Mouse (Mus musculus): ENCODE data around the gene Rbfox1.

DNA sequence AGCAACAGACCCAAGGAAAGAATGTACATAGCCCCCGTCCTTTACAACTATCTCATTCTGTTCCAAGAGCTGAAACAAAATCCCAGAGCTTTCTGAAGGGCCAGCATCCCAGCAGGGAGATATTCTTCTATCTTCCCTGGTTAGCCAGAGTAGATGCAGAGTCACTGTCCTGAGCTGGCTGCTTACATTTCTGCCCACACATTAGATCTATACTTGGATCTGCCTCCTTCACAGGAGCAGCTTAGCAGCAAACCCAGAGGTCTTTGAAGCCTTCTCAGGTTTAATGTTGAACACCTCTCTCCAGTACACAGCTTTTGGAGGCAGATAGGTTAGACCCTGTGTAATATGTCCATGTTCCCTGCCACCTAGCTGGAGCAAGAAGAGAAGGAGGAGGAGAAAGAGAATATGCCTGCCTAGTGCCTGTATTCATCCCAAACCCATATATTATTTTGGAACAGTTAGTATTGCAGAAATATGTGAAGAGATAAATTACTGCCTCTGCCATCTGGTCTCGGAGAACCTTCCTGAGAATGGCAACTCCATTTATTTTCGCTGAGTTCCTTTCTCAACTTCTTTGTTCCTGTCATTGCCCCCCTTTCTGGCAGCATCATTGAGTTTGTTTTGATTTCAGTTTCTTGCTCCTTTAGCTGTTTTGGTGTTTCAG lies 640.5 kb downstream of the Rbfox1 start:
- TF ChIP-seq CTCF (IDR thresholded peaks at IDR 0.05; ENCODE audit: low read depth, low read length) (no peak), POLR2A (IDR thresholded peaks at IDR 0.05; ENCODE audit: borderline replicate concordance, low read depth, low read length) (no peak)

Measured in bone marrow macrophage, adult 2 months (primary cell).